Mouse (Mus musculus) heart, postnatal 14 days (tissue): ENCODE measurements around the gene Nprl3. TPM values are rescaled to one million over a fixed set of nuclear protein-coding genes. Genes with fewer than 3 reads are reported as not detected.

Experiments used
- DNase-seq, 2 experiments: peaks; one replicate each; pipeline ENCODE4 v3.0.0; 2021 to 2022
- intact Hi-C: fragments of 180-260 bp; cut with DNase I; formaldehyde crosslinking; loops from one replicate; pipeline ENCODE4 v1.15.1; 2025
- total RNA-seq, 2 experiments: library from RNA; stranded (reverse); gene quantifications; 2 replicates each; pipeline ENCODE4 v1.2.3; 2021

Nprl3 gene
- total RNA-seq, 2 experiments from 2014 or later = 24.9 to 29.3 TPM

DNA sequence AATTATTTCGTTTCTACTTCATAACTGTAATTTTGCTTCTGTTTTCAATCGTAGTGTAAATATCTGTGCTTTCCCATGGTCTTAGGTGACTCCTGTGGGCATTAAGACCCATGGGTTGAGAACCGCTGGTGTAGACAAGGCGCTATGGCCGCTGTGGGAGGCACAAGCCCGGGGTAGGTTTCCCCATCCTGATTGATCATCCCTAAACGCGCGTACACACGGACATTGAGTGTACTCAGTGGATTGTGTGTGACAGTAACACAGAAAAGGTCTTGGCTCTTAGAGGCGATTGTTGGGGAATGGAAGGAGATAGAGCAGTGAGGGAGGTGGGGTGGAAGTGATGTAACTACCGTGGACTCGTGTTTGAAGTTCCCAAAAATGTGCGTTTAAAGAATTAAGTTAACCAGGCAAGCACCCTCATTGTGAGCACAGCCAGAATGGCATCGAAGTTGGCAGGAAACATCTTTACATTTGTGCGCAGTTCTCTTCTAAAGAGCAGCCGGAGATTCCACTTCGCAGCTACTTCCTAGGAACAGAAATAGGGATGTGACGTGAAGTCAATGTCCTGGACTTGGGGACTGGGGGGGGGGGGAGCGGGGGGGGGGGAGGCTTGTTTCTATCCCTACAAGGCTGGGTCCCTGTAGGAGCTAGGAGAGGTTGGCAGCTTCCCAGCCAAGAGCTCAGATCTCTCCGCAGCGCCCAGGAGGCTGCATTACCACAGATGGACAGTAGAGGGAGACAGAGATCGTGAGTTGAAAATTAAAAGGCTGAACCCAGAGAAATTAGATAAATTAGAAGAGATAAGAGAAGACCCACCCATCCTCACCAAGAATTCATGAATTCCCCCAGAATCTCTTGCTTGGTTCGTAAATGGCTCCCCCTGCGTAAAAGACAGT lies 85.3 kb downstream of the Nprl3 start:
- intact Hi-C loops = loop anchor here (2.0 to 5.0 kb wide), 4 partner anchors 57 to 139 kb away; partner anchors contain the start of genes Hbq1a and Hbq1b

GRCm38 (mm10) chr11:32181246-32181645 lies 86.3 kb downstream of the Nprl3 start:
- intact Hi-C loops = loop anchor here (5.0 kb wide), 1 partner anchor 121 kb away; the partner anchor contains the start of gene Hbq1a
- no peak for DNase-seq

More for the DNA sequence above, 85.3 kb downstream of the Nprl3 start:
- peak; percentile 85 to 90 for DNase-seq

DNA sequence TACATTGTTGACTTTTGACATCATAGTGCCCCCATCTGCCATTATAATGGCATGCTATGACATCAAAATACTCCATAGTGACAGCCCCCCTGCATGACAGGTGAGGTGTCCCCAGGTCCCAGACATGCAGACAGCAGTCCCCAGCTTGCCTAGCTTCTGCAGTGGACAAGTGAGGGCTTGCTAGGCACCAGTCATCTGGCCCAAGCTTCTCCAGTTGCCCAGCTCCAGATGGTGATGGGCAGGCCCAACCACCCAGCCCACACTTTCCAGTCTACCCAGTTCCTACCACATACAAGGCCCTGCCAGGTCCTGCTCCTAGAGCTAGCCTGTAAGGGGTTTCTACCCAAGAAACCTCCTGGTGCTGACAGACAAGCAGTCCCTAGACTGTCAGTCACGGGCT lies 89.0 kb downstream of the Nprl3 start:
- no peak for DNase-seq

More for the DNA sequence above, 89.0 kb downstream of the Nprl3 start:
- intact Hi-C loops = no loop called here

Other genes starting within 250 kb of the Nprl3 start
- gene Il9r, start 67.4 kb downstream of the Nprl3 start, total RNA-seq = under 1 TPM in 1 of 2 experiments, not detected in 1; 0.61 TPM
- gene Snrnp25, start 62.3 kb downstream of the Nprl3 start, total RNA-seq = 10 to 100 TPM; 11.4 to 11.5 TPM
- gene Rhbdf1, start 45.4 kb downstream of the Nprl3 start, total RNA-seq = 10 to 100 TPM; 22.3 to 23.3 TPM
- 1 to 10 TPM; 6.5 to 8.5 TPM for gene Mpg, start 41.2 kb downstream of the Nprl3 start, total RNA-seq
- not detected for gene Hba-x, start 8.7 kb upstream of the Nprl3 start, total RNA-seq
- gene Hba-a1, start 15.8 kb upstream of the Nprl3 start, total RNA-seq = over 10,000 TPM; 19,140 to 26,056 TPM
- gene Hbq1b, start 19.3 kb upstream of the Nprl3 start, total RNA-seq = 1 to 10 TPM; 2.9 TPM
- gene Hba-a2, start 28.8 kb upstream of the Nprl3 start, total RNA-seq = over 10,000 TPM; 17,559 to 24,540 TPM
- 1 to 10 TPM; 1.7 to 2.0 TPM for gene Hbq1a, start 32.4 kb upstream of the Nprl3 start, total RNA-seq
- gene Sh3pxd2b, start 80.1 kb upstream of the Nprl3 start, total RNA-seq = 10 to 100 TPM; 13.3 to 17.4 TPM
- gene Ubtd2, start 187.7 kb upstream of the Nprl3 start, total RNA-seq = 10 to 100 TPM; 10.9 to 11.8 TPM